Mouse (Mus musculus) gastrocnemius, postnatal 25 days (tissue): Measurements from ENCODE around the gene Hoxc12. TPM values are rescaled to one million over a fixed set of nuclear protein-coding genes. Genes with fewer than 3 reads are reported as not detected.
A peak's percentile ranks its signal among the peaks of the same experiment; 100 is the strongest.

Experiments
- DNase-seq: peaks from one replicate; pipeline ENCODE4 v3.0.0; 2022
- microRNA-seq, 2 experiments: library from miRNA; unstranded; fragments of <30 nt; microRNA quantifications; one replicate each; pipeline ENCODE4 v1.2.0; 2021; ENCODE audit warnings: borderline replicate concordance in 2 of 2
- total RNA-seq, 2 experiments: library from RNA; stranded (reverse); gene quantifications; 1 replicate in 1 of 2; 2 replicates in 1 of 2; pipeline ENCODE4 v1.2.3; 2021

Gene Hoxc12
- total RNA-seq, 2 experiments from 2014 or later: not detected

DNA sequence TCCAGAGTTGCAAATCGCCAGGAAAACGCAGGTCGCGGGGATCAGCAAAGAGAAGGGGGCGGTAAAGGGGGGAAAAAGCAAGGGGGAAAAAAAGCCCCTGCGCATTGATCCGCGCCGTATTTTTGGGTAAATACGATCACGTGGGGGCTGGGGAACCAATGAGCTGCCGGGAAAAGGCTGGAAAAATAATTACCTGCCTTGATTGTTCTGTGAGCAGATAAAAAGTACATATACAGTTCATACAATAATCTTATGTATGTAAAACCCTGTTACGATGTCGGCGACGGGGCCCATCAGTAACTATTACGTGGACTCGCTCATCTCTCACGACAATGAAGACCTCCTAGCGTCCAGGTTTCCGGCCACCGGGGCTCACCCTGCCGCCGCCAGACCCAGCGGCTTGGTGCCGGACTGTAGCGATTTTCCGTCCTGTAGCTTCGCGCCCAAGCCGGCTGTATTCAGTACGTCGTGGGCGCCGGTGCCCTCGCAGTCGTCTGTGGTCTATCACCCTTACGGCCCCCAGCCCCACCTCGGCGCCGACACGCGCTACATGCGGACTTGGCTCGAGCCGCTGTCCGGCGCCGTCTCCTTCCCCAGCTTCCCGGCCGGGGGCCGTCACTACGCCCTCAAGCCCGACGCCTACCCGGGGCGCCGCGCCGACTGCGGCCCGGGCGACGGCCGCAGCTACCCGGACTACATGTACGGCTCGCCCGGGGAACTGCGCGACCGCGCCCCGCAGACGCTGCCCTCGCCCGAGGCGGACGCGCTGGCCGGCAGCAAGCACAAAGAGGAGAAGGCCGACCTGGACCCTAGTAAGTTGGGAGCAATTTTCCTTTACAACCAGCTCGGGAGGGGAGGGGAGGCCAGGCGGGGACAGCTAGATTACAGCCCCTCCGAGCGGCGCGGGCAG lies 45.1 kb downstream of the Hoxc12 start:
- DNase-seq: peak; percentile 64

DNA sequence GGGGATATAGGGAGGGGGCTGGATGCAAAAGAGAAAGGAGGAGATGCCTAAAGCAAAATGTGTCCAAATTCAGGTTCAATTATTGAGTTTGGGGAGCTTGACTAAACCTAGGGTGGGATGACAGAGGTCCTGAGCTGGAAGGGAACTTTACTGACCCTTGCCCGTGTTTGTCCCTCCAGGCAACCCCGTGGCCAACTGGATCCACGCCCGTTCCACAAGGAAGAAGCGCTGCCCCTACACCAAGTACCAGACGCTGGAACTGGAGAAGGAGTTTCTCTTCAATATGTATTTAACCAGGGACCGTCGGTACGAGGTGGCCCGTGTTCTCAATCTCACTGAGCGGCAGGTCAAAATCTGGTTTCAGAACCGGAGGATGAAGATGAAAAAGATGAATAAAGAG lies 47.2 kb downstream of the Hoxc12 start:
- no peak for DNase-seq

GRCm38 (mm10) chr15:102984521-102984920 lies 48.0 kb downstream of the Hoxc12 start:
- no peak for DNase-seq

- no peak for DNase-seq
These were observed 48.4 kb downstream of the Hoxc12 start for GRCm38 (mm10) chr15:102984925-102985324.

- DNase-seq: peak; percentile 86
These were observed 50.7 kb downstream of the Hoxc12 start for GRCm38 (mm10) chr15:102987124-102987833.

DNA sequence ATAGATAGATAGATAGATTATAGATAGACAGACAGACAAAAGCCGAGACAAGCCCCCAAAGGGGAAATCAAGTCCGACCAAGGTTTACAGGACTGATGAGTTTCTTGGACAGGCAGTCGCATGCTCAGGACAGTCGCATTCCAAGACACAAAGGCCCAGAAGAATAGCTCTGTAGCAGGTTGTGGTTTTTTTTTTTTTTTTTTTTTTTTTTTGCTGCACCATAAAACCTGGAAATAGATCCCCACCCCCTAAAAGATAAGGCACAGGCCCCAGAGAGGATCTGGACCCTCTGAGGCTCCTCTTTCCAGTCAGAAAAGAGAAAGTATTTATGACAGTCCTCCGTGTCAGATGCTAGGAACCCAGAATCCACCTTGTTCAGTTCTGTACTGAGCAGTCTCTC lies 51.5 kb downstream of the Hoxc12 start:
- DNase-seq: no peak

Small RNA genes lying within 50 kb of the gene (microRNA-seq; reads per million reads assigned to microRNA genes)
- gene Mir196a-2: 1,625 to 1,952 reads per million in 2 experiments

Other genes starting within 250 kb of the Hoxc12 start
- 10 to 100 TPM; 58.1 to 58.3 TPM for gene Calcoco1, start 214.6 kb upstream of the Hoxc12 start, total RNA-seq
- not detected for gene Hoxc13, start 15.7 kb upstream of the Hoxc12 start, total RNA-seq
- gene Hoxc11, start 17.7 kb downstream of the Hoxc12 start, total RNA-seq: 1 to 10 TPM; 6.2 to 7.2 TPM
- 10 to 100 TPM; 61.5 to 69.5 TPM for gene Hoxc10, start 30.0 kb downstream of the Hoxc12 start, total RNA-seq
- gene Hoxc5, start 30.7 kb downstream of the Hoxc12 start, total RNA-seq: 1 to 10 TPM; 1.6 to 1.8 TPM
- gene Hoxc9, start 39.7 kb downstream of the Hoxc12 start, total RNA-seq: 1 to 10 TPM; 4.6 to 6.5 TPM
- 1 to 10 TPM; 1.3 to 1.6 TPM for gene Hoxc8, start 53.9 kb downstream of the Hoxc12 start, total RNA-seq
- gene Hoxc6, start 61.5 kb downstream of the Hoxc12 start, total RNA-seq: 1 to 10 TPM; 5.3 to 8.1 TPM
- 1 to 10 TPM; 3.8 to 4.1 TPM for gene Hoxc4, start 82.2 kb downstream of the Hoxc12 start, total RNA-seq
- gene Smug1, start 230.3 kb downstream of the Hoxc12 start, total RNA-seq: 10 to 100 TPM in 1 of 2 experiments, 1 to 10 TPM in 1; 9.4 to 11.7 TPM